Mouse (Mus musculus) stomach, postnatal 0 days (tissue): ENCODE results near the gene Vars2.

Experiments used
- CTCF ChIP-seq: IDR thresholded peaks from 2 replicates; pipeline ENCODE4 v1.5.1; 2016; ENCODE audit warnings: antibody characterized with exemption, low read depth, mild to moderate bottlenecking, moderate library complexity
- EP300 ChIP-seq: optimal IDR thresholded peaks from 2 replicates; pipeline ENCODE3; 2016; ENCODE audit warnings: antibody characterized with exemption

- TF ChIP-seq CTCF (no peak), EP300 (no peak)
Measured at GRCm38 (mm10) chr17:35701978-35702461, 34.6 kb upstream of the Vars2 start.
